ENCODE assay signal across 8 mouse cellular contexts in the genomic region with DNA sequence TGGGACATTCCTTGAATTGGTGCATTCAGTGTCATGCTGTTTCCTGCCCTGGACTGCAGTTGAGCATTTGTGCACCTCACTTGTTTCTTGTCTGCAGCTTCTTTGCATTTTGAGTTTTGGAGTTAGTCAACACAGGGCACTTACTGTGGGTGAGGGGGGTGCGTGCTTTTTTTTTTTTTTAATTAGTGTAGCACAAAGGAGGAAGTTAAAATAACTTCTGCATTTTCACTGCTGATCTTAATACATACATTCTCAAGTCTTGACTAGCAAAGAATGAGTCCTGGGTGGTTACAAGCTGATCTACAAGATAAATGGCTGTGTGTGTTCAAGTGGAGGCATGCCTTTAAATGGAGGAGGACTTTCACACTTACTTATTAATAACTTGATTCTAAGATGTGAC. TPM values are rescaled to one million over a fixed set of nuclear protein-coding genes. Genes with fewer than 3 reads are reported as not detected.
DNase-seq lines count a peak whose midpoint lies in the region; ATAC-seq and TF ChIP-seq lines count a peak whose summit lies in the region.

No protein-coding gene starts in this region.

- peaks cover 36% of the 10 kb centered on the region for H3K4me1 ChIP-seq in embryonic facial prominence, embryonic 10.5 days
- peaks cover 34% of the 10 kb centered on the region for H3K4me1 ChIP-seq in intestine, embryonic 16.5 days (ENCODE audit: control insufficient read depth, insufficient read depth, low read length)
- peaks cover 42% of the 10 kb centered on the region for H3K4me1 ChIP-seq in neural tube, embryonic 13.5 days (replicated peaks)

- H3K4me3 ChIP-seq in left cerebral cortex, adult 2 months, result peak overlapping the region; percentile 85
- peak overlapping the region; percentile 89 for H3K4me3 ChIP-seq in embryonic facial prominence, embryonic 10.5 days
- peak overlapping the region; percentile 98 for H3K4me3 ChIP-seq in intestine, embryonic 16.5 days (ENCODE audit: low read length)
- H3K4me3 ChIP-seq in neural tube, embryonic 13.5 days, result peak overlapping the region; percentile 100

- DNase-seq in left cerebral cortex, adult 2 months (ENCODE audit: extremely low spot score in 1 of 2, low spot score in 2 of 2), result no peak
- no peak for DNase-seq in left cerebral cortex, postnatal 14 days (ENCODE audit: low spot score in 2 of 2)
- no peak for DNase-seq in embryonic facial prominence, embryonic 10.5 days (ENCODE audit: low spot score)
- no peak for DNase-seq in ovary, postnatal 10 days (ENCODE audit: low spot score)
- DNase-seq in testis, postnatal 10 days (ENCODE audit: low spot score), result no peak
- DNase-seq in left cerebral cortex, postnatal 4 days, result no peak

- no peaks in the 10 kb centered on the region for H3K27me3 ChIP-seq in embryonic facial prominence, embryonic 10.5 days (replicated peaks; ENCODE audit: low read depth, poor library complexity, severe bottlenecking)
- no peaks in the 10 kb centered on the region for H3K27me3 ChIP-seq in intestine, embryonic 16.5 days (replicated peaks; ENCODE audit: control insufficient read depth, insufficient read depth, low read length)
- no peaks in the 10 kb centered on the region for H3K27me3 ChIP-seq in neural tube, embryonic 13.5 days

- H3K27ac ChIP-seq in left cerebral cortex, adult 2 months, result no peak overlapping the region
- H3K27ac ChIP-seq in embryonic facial prominence, embryonic 10.5 days (replicated peaks), result no peak overlapping the region
- peak overlapping the region; percentile 93 for H3K27ac ChIP-seq in intestine, embryonic 16.5 days (ENCODE audit: low read length)
- no peak overlapping the region for H3K27ac ChIP-seq in neural tube, embryonic 13.5 days (replicated peaks)

- H3K9ac ChIP-seq in intestine, embryonic 16.5 days (ENCODE audit: low read depth, low read length), result peak overlapping the region; percentile 99
- H3K9ac ChIP-seq in neural tube, embryonic 13.5 days, result peak overlapping the region; percentile 95

- no peak for ATAC-seq in intestine, embryonic 16.5 days
- no peak for ATAC-seq in neural tube, embryonic 13.5 days (ENCODE audit: low read depth)

- H3K36me3 ChIP-seq in embryonic facial prominence, embryonic 10.5 days (replicated peaks), result peaks cover 17% of the 10 kb centered on the region
- no peaks in the 10 kb centered on the region for H3K36me3 ChIP-seq in intestine, embryonic 16.5 days (ENCODE audit: control insufficient read depth, insufficient read depth, low read length)
- H3K36me3 ChIP-seq in neural tube, embryonic 13.5 days, result no peaks in the 10 kb centered on the region

- H3K4me2 ChIP-seq in intestine, embryonic 16.5 days (ENCODE audit: low read depth, low read length), result peak overlapping the region; percentile 64
- peak overlapping the region; percentile 96 for H3K4me2 ChIP-seq in neural tube, embryonic 13.5 days

- intact Hi-C loops in left cerebral cortex, adult 2 months (cut with DNase I), result loop anchor here (5.0 kb wide), 1 partner anchor 154 kb away; the partner anchor contains the start of gene Ctdsp1
- intact Hi-C loops in left cerebral cortex, postnatal 14 days (cut with DNase I), result no loop called here
- intact Hi-C loops in left cerebral cortex, postnatal 4 days (cut with DNase I), result no loop called here

- WGBS in embryonic facial prominence, embryonic 10.5 days, result 85% methylated on average over 1 of the region's 1 CpGs
- 57% methylated on average over 1 of the region's 1 CpGs for WGBS in intestine, embryonic 16.5 days
- 66% methylated on average over 1 of the region's 1 CpGs for WGBS in neural tube, embryonic 13.5 days

- no peak for TF ChIP-seq CTCF in left cerebral cortex, adult 2 months (IDR thresholded peaks at IDR 0.05)

- H3K9me3 ChIP-seq in embryonic facial prominence, embryonic 10.5 days, result no peaks in the 10 kb centered on the region
- no peaks in the 10 kb centered on the region for H3K9me3 ChIP-seq in intestine, embryonic 16.5 days (ENCODE audit: control insufficient read depth, low read length)
- H3K9me3 ChIP-seq in neural tube, embryonic 13.5 days, result no peaks in the 10 kb centered on the region

RNA-seq across cellular contexts. Expression of gene Arpc2, which starts 2.3 kb away (rescaled TPM):
- total RNA-seq in left cerebral cortex, adult 2 months (2021), result 100 to 1,000 TPM; 249 to 278 TPM
- total RNA-seq in left cerebral cortex, postnatal 14 days (2021), result 100 to 1,000 TPM; 281 to 300 TPM
- polyA plus RNA-seq in embryonic facial prominence, embryonic 10.5 days (2016; fragmentation: Nextera tagmentation; extraction: Ambion mirVana), result 359 and 369 TPM in 2 replicates
- 556 and 575 TPM in 2 replicates for polyA plus RNA-seq in intestine, embryonic 16.5 days (2015; fragmentation: Nextera tagmentation; extraction: Ambion mirVana)
- 436 and 457 TPM in 2 replicates for polyA plus RNA-seq in neural tube, embryonic 13.5 days (2015; fragmentation: Nextera tagmentation; extraction: Ambion mirVana)
- total RNA-seq in left cerebral cortex, postnatal 4 days (2021), result 100 to 1,000 TPM; 333 to 372 TPM

RNA-seq across cellular contexts. Expression of gene Gpbar1, which starts 40.2 kb away (rescaled TPM):
- total RNA-seq in left cerebral cortex, adult 2 months (2021), result not detected
- not detected for total RNA-seq in left cerebral cortex, postnatal 14 days (2021)
- 0.41 and 0.70 TPM in 2 replicates for polyA plus RNA-seq in embryonic facial prominence, embryonic 10.5 days (2016; fragmentation: Nextera tagmentation; extraction: Ambion mirVana)
- 2.6 and 2.7 TPM in 2 replicates for polyA plus RNA-seq in intestine, embryonic 16.5 days (2015; fragmentation: Nextera tagmentation; extraction: Ambion mirVana)
- 0.28 TPM in 1 of 2 replicates, not detected in the other for polyA plus RNA-seq in neural tube, embryonic 13.5 days (2015; fragmentation: Nextera tagmentation; extraction: Ambion mirVana)
- not detected for total RNA-seq in left cerebral cortex, postnatal 4 days (2021)

RNA-seq across cellular contexts. Expression of gene Cxcr1, which starts 43.7 kb away (rescaled TPM):
- total RNA-seq in left cerebral cortex, adult 2 months (2021), result not detected
- total RNA-seq in left cerebral cortex, postnatal 14 days (2021), result not detected
- not detected in 2 replicates for polyA plus RNA-seq in embryonic facial prominence, embryonic 10.5 days (2016; fragmentation: Nextera tagmentation; extraction: Ambion mirVana)
- not detected in 2 replicates for polyA plus RNA-seq in intestine, embryonic 16.5 days (2015; fragmentation: Nextera tagmentation; extraction: Ambion mirVana)
- not detected in 2 replicates for polyA plus RNA-seq in neural tube, embryonic 13.5 days (2015; fragmentation: Nextera tagmentation; extraction: Ambion mirVana)
- not detected for total RNA-seq in left cerebral cortex, postnatal 4 days (2021)

RNA-seq across cellular contexts. Expression of gene Aamp, which starts 46.4 kb away (rescaled TPM):
- 100 to 1,000 TPM; 140 to 143 TPM for total RNA-seq in left cerebral cortex, adult 2 months (2021)
- total RNA-seq in left cerebral cortex, postnatal 14 days (2021), result 100 to 1,000 TPM; 135 to 137 TPM
- polyA plus RNA-seq in embryonic facial prominence, embryonic 10.5 days (2016; fragmentation: Nextera tagmentation; extraction: Ambion mirVana), result 259 and 262 TPM in 2 replicates
- 246 and 256 TPM in 2 replicates for polyA plus RNA-seq in intestine, embryonic 16.5 days (2015; fragmentation: Nextera tagmentation; extraction: Ambion mirVana)
- polyA plus RNA-seq in neural tube, embryonic 13.5 days (2015; fragmentation: Nextera tagmentation; extraction: Ambion mirVana), result 195 and 200 TPM in 2 replicates
- total RNA-seq in left cerebral cortex, postnatal 4 days (2021), result 100 to 1,000 TPM; 122 to 124 TPM

RNA-seq across cellular contexts. Expression of gene Pnkd, which starts 46.6 kb away (rescaled TPM):
- total RNA-seq in left cerebral cortex, adult 2 months (2021), result 100 to 1,000 TPM; 155 to 164 TPM
- total RNA-seq in left cerebral cortex, postnatal 14 days (2021), result 100 to 1,000 TPM; 118 to 134 TPM
- 108 and 109 TPM in 2 replicates for polyA plus RNA-seq in embryonic facial prominence, embryonic 10.5 days (2016; fragmentation: Nextera tagmentation; extraction: Ambion mirVana)
- polyA plus RNA-seq in intestine, embryonic 16.5 days (2015; fragmentation: Nextera tagmentation; extraction: Ambion mirVana), result 139 and 148 TPM in 2 replicates
- polyA plus RNA-seq in neural tube, embryonic 13.5 days (2015; fragmentation: Nextera tagmentation; extraction: Ambion mirVana), result 104 and 119 TPM in 2 replicates
- total RNA-seq in left cerebral cortex, postnatal 4 days (2021), result 10 to 100 TPM; 98.6 to 99.4 TPM
